Mouse (Mus musculus) lung, adult 2 months (tissue): Measurements from ENCODE around the gene Slc22a5.
"Not testable (repeated sequence)": the region's sequence is repeated elsewhere in the genome, so short reads cannot be mapped to it uniquely, and the experiment has no call there.

ENCODE experiments used
- CTCF ChIP-seq: fragments of 200-500 bp; IDR thresholded peaks from 2 replicates; pipeline ENCODE4 v1.5.1; 2011; ENCODE audit warnings: mild to moderate bottlenecking, low read length, control low read depth; ENCODE audit not compliant: insufficient read depth
- POLR2A ChIP-seq: fragments of 200-500 bp; IDR thresholded peaks from 2 replicates; pipeline ENCODE4 v1.6.1; 2011; ENCODE audit warnings: low read depth, mild to moderate bottlenecking, control low read depth, low read length, borderline replicate concordance; ENCODE audit errors: extremely low read depth

- TF ChIP-seq POLR2A, CTCF: not testable (repeated sequence)
Measured at GRCm38 (mm10) chr11:53873909-53874704, 17.4 kb downstream of the Slc22a5 start.
